8 mouse cellular contexts compared by ENCODE assay signal in the genomic region with DNA sequence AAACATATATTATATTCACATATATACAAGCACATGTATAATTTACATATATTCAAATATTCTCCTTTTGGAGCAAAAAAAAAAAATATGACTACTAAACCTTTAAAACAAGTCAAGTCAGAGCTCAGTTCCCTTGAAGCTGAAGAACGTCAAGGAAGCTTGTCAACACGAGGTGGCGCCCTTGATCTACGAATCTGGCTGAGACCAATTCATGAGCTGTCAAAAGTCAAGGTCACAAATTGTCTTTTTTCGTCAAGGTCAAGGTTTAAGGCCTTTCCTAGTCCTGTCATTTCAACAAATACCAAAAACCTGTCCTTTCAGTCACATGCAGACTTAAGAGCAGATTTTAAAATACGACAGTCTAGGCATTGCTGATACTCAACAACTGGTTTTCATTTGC. TPM values are rescaled to one million over a fixed set of nuclear protein-coding genes. Genes with fewer than 3 reads are reported as not detected.
DNase-seq lines count a peak whose midpoint lies in the region; ATAC-seq and TF ChIP-seq lines count a peak whose summit lies in the region.

No protein-coding gene starts in this region.

- no peaks in the 10 kb centered on the region for H3K36me3 ChIP-seq in neural tube, embryonic 15.5 days
- no peaks in the 10 kb centered on the region for H3K36me3 ChIP-seq in embryonic facial prominence, embryonic 10.5 days (replicated peaks)
- H3K36me3 ChIP-seq in limb, embryonic 14.5 days (ENCODE audit: control insufficient read depth, insufficient read depth, low read length), result peaks cover 26% of the 10 kb centered on the region; the same call in 1 of the 2 replicates

- H3K4me1 ChIP-seq in neural tube, embryonic 15.5 days, result peaks cover 19% of the 10 kb centered on the region
- peaks cover 14% of the 10 kb centered on the region for H3K4me1 ChIP-seq in embryonic facial prominence, embryonic 10.5 days
- H3K4me1 ChIP-seq in limb, embryonic 14.5 days (ENCODE audit: control insufficient read depth, insufficient read depth, low read length), result 0 out of 2 replicates have a peak, but pooled peaks cover 3% of the 10 kb centered on the region

- H3K9ac ChIP-seq in neural tube, embryonic 15.5 days (replicated peaks), result no peak overlapping the region
- H3K9ac ChIP-seq in limb, embryonic 14.5 days (ENCODE audit: low read depth, low read length, severe bottlenecking), result peak overlapping the region; percentile 99

- H3K4me2 ChIP-seq in neural tube, embryonic 15.5 days, result no peak overlapping the region
- peak overlapping the region; percentile 96 for H3K4me2 ChIP-seq in limb, embryonic 14.5 days (replicated peaks; ENCODE audit: low read depth, low read length, severe bottlenecking)

- no peak overlapping the region for H3K4me3 ChIP-seq in neural tube, embryonic 15.5 days (replicated peaks)
- no peak overlapping the region for H3K4me3 ChIP-seq in embryonic facial prominence, embryonic 10.5 days
- H3K4me3 ChIP-seq in limb, embryonic 14.5 days (replicated peaks; ENCODE audit: low read length), result peak overlapping the region; percentile 76

- WGBS in neural tube, embryonic 15.5 days, result under 1% methylated on average over 6 of the region's 6 CpGs
- 2% methylated on average over 6 of the region's 6 CpGs for WGBS in embryonic facial prominence, embryonic 10.5 days
- under 1% methylated on average over 6 of the region's 6 CpGs for WGBS in limb, embryonic 14.5 days

- no peak for ATAC-seq in neural tube, embryonic 15.5 days (ENCODE audit: low FRiP score)
- ATAC-seq in limb, embryonic 14.5 days (ENCODE audit: low FRiP score, low read depth), result no peak
- no peak; the same call in 1 of the 2 replicates for ATAC-seq in monocyte, adult 5-6 weeks (replicated peaks; ENCODE audit: insufficient number of reproducible peaks, low FRiP score, low TSS enrichment, poor library complexity, severe bottlenecking)

- TF ChIP-seq POLR2A in limb, embryonic 14.5 days (IDR thresholded peaks at IDR 0.05; ENCODE audit: borderline replicate concordance, extremely low read depth, insufficient read depth, insufficient read length), result no peak

- H3K27me3 ChIP-seq in neural tube, embryonic 15.5 days (replicated peaks), result peaks cover 72% of the 10 kb centered on the region
- H3K27me3 ChIP-seq in embryonic facial prominence, embryonic 10.5 days (replicated peaks; ENCODE audit: low read depth, poor library complexity, severe bottlenecking), result peaks cover 99% of the 10 kb centered on the region
- H3K27me3 ChIP-seq in limb, embryonic 14.5 days (ENCODE audit: control insufficient read depth, insufficient read depth, low read length), result peaks cover 7% of the 10 kb centered on the region; the same call in 1 of the 2 replicates

- no peak overlapping the region for H3K27ac ChIP-seq in neural tube, embryonic 15.5 days (replicated peaks)
- H3K27ac ChIP-seq in embryonic facial prominence, embryonic 10.5 days (replicated peaks), result no peak overlapping the region
- H3K27ac ChIP-seq in limb, embryonic 14.5 days (replicated peaks; ENCODE audit: low read depth, low read length), result 0 out of 2 replicates have a peak overlapping the region, but pooled peaks have one; percentile 1

- DNase-seq in neural tube, embryonic 10.5 days (ENCODE audit: extremely low spot score, low spot score), result peak; percentile 86
- DNase-seq in adrenal gland, postnatal 10 days, result peak; percentile 86
- peak; percentile 82 for DNase-seq in embryonic facial prominence, embryonic 10.5 days (ENCODE audit: low spot score)
- DNase-seq in induced T-regulatory cell, adult 2 months (ENCODE audit: low read depth), result peak; percentile 89
- DNase-seq in limb, embryonic 14.5 days (ENCODE audit: low spot score), result peak; percentile 90
- DNase-seq in right cerebral cortex, postnatal 10 days (ENCODE audit: low spot score in 2 of 2), result peak; percentile 60 to 78

- no peaks in the 10 kb centered on the region for H3K9me3 ChIP-seq in neural tube, embryonic 15.5 days (replicated peaks)
- no peaks in the 10 kb centered on the region for H3K9me3 ChIP-seq in embryonic facial prominence, embryonic 10.5 days
- H3K9me3 ChIP-seq in limb, embryonic 14.5 days (ENCODE audit: control insufficient read depth, low read length), result no peaks in the 10 kb centered on the region

RNA-seq across cellular contexts. Expression of a gene that starts 3.7 kb away (rescaled TPM):
- 0.08 and 0.26 TPM in 2 replicates for polyA plus RNA-seq in neural tube, embryonic 15.5 days (2015; fragmentation: Nextera tagmentation; extraction: Ambion mirVana)
- total RNA-seq in adrenal gland, postnatal 10 days (2021), result not detected
- not detected in 2 replicates for polyA plus RNA-seq in embryonic facial prominence, embryonic 10.5 days (2016; fragmentation: Nextera tagmentation; extraction: Ambion mirVana)
- 26.0 and 37.6 TPM in 2 replicates for polyA plus RNA-seq in limb, embryonic 14.5 days (2012; rRNA removed)
- 16.0 and 24.1 TPM in 2 replicates for polyA plus RNA-seq in limb, embryonic 14.5 days (2014; fragmentation: Nextera tagmentation; extraction: Ambion mirVana)
- not detected in 3 replicates for total RNA-seq in monocyte, adult 5-6 weeks (2017)

RNA-seq across cellular contexts. Expression of a gene that starts 11.3 kb away (rescaled TPM):
- polyA plus RNA-seq in neural tube, embryonic 15.5 days (2015; fragmentation: Nextera tagmentation; extraction: Ambion mirVana), result 4.3 and 9.6 TPM in 2 replicates
- not detected for total RNA-seq in adrenal gland, postnatal 10 days (2021)
- not detected in 2 replicates for polyA plus RNA-seq in embryonic facial prominence, embryonic 10.5 days (2016; fragmentation: Nextera tagmentation; extraction: Ambion mirVana)
- 32.6 and 41.2 TPM in 2 replicates for polyA plus RNA-seq in limb, embryonic 14.5 days (2012; rRNA removed)
- polyA plus RNA-seq in limb, embryonic 14.5 days (2014; fragmentation: Nextera tagmentation; extraction: Ambion mirVana), result 31.1 and 39.0 TPM in 2 replicates
- not detected in 3 replicates for total RNA-seq in monocyte, adult 5-6 weeks (2017)

RNA-seq across cellular contexts. Expression of a gene that starts 16.3 kb away (rescaled TPM):
- 48.9 and 69.7 TPM in 2 replicates for polyA plus RNA-seq in neural tube, embryonic 15.5 days (2015; fragmentation: Nextera tagmentation; extraction: Ambion mirVana)
- 1 to 10 TPM in 1 of 2 experiments, under 1 TPM in 1; 0.42 to 1.5 TPM for total RNA-seq in adrenal gland, postnatal 10 days (2021)
- not detected in 2 replicates for polyA plus RNA-seq in embryonic facial prominence, embryonic 10.5 days (2016; fragmentation: Nextera tagmentation; extraction: Ambion mirVana)
- polyA plus RNA-seq in limb, embryonic 14.5 days (2012; rRNA removed), result 111 and 136 TPM in 2 replicates
- polyA plus RNA-seq in limb, embryonic 14.5 days (2014; fragmentation: Nextera tagmentation; extraction: Ambion mirVana), result 117 and 149 TPM in 2 replicates
- 2.5 TPM in 1 of 3 replicates, not detected in the others for total RNA-seq in monocyte, adult 5-6 weeks (2017)

RNA-seq across cellular contexts. Expression of a gene that starts 26.1 kb away (rescaled TPM):
- polyA plus RNA-seq in neural tube, embryonic 15.5 days (2015; fragmentation: Nextera tagmentation; extraction: Ambion mirVana), result 64.3 and 77.5 TPM in 2 replicates
- total RNA-seq in adrenal gland, postnatal 10 days (2021), result 1 to 10 TPM; 3.0 to 4.4 TPM
- polyA plus RNA-seq in embryonic facial prominence, embryonic 10.5 days (2016; fragmentation: Nextera tagmentation; extraction: Ambion mirVana), result not detected in 2 replicates
- polyA plus RNA-seq in limb, embryonic 14.5 days (2012; rRNA removed), result 107 and 134 TPM in 2 replicates
- 39.0 and 45.2 TPM in 2 replicates for polyA plus RNA-seq in limb, embryonic 14.5 days (2014; fragmentation: Nextera tagmentation; extraction: Ambion mirVana)
- total RNA-seq in monocyte, adult 5-6 weeks (2017), result 0.29 TPM in 1 of 3 replicates, not detected in the others

RNA-seq across cellular contexts. Expression of a gene that starts 35.3 kb away (rescaled TPM):
- polyA plus RNA-seq in neural tube, embryonic 15.5 days (2015; fragmentation: Nextera tagmentation; extraction: Ambion mirVana), result 86.8 and 109 TPM in 2 replicates
- 10 to 100 TPM; 21.5 to 26.6 TPM for total RNA-seq in adrenal gland, postnatal 10 days (2021)
- polyA plus RNA-seq in embryonic facial prominence, embryonic 10.5 days (2016; fragmentation: Nextera tagmentation; extraction: Ambion mirVana), result 0.15 TPM in 1 of 2 replicates, not detected in the other
- polyA plus RNA-seq in limb, embryonic 14.5 days (2012; rRNA removed), result 15.8 and 17.0 TPM in 2 replicates
- 8.9 and 10.1 TPM in 2 replicates for polyA plus RNA-seq in limb, embryonic 14.5 days (2014; fragmentation: Nextera tagmentation; extraction: Ambion mirVana)
- total RNA-seq in monocyte, adult 5-6 weeks (2017), result not detected in 3 replicates

Comparison
In these comparisons a context has a peak if more than half of its experiments do, and no peak if none do; other contexts are left out.
1. RNA of a gene that starts 3.7 kb away (polyA plus RNA-seq): 16.0 to 37.6 TPM in limb, embryonic 14.5 days; 0.08 to 0.26 TPM in neural tube, embryonic 15.5 days and not detected in embryonic facial prominence, embryonic 10.5 days; every median in the first group is over 10 times any median in the second.
2. RNA of a gene that starts 16.3 kb away (polyA plus RNA-seq): 111 to 149 TPM in limb, embryonic 14.5 days and 48.9 to 69.7 TPM in neural tube, embryonic 15.5 days; not detected in embryonic facial prominence, embryonic 10.5 days; every median in the first group is over 10 times any median in the second.
3. Peak in every context shown above with its lines, with median percentiles within 50 percentile points of each other: DNase-seq.